In the genomic region with DNA sequence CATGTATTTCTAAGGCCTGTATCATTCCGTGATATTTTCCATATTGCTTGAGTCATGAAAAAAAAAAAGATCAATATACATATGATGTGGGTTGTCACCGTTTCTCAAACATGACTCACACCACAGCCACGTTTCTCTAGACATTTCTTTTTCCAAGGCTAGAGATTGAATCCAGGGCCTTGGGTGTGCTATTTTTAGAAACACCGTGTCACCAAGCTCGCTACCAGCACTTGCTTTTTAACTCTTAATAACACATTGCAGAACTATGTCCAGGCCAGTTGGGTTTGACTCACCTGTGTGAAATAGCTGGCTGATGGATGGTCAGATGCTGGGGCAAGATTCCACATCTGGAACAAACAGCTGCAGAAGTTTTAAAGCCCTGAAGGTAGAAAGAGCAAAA, we compare ENCODE assay signal across 23 mouse cellular contexts.
DNase-seq lines count a peak whose midpoint lies in the region; ATAC-seq lines count a peak whose summit lies in the region.
"Had no signal": no experiment of that assay in that cellular context is flagged by ENCODE, and none has a peak within 500 bp of the region (broad histone marks: within the 10 kb centered on the region; RNA-seq: fewer than 3 reads in every experiment).

No protein-coding gene starts in this region.

- WGBS in heart, embryonic 10.5 days: 31% methylated on average over 5 of the region's 5 CpGs
- WGBS in heart, embryonic 15.5 days: 18% methylated on average over 5 of the region's 5 CpGs
- WGBS in heart, embryonic 11.5 days (ENCODE audit: insufficient replicate concordance): 25% methylated on average over 5 of the region's 5 CpGs
- 30% methylated on average over 5 of the region's 5 CpGs for WGBS in stomach, embryonic 16.5 days

- no peak for ATAC-seq in heart, embryonic 15.5 days (replicated peaks; ENCODE audit: insufficient number of reproducible peaks, insufficient read depth, low FRiP score, low read depth)
- no peak for ATAC-seq in heart, embryonic 11.5 days (replicated peaks; ENCODE audit: insufficient number of reproducible peaks, low FRiP score, low TSS enrichment)
- ATAC-seq in stomach, embryonic 16.5 days (ENCODE audit: insufficient read depth, low FRiP score): no peak
- ATAC-seq: forebrain, embryonic 14.5 days; intestine, embryonic 15.5 days had no signal

- H3K9ac ChIP-seq in heart, embryonic 15.5 days: no peak overlapping the region
- H3K9ac ChIP-seq in heart, embryonic 11.5 days (ENCODE audit: low read depth, low read length): no peak overlapping the region
- H3K9ac ChIP-seq in stomach, embryonic 16.5 days (ENCODE audit: low read length): no peak overlapping the region
- H3K9ac ChIP-seq: embryonic facial prominence, embryonic 13.5 days; hindbrain, embryonic 14.5 days; intestine, embryonic 15.5 days had no signal

- no peaks in the 10 kb centered on the region for H3K9me3 ChIP-seq in heart, embryonic 10.5 days
- H3K9me3 ChIP-seq in heart, embryonic 15.5 days (replicated peaks): no peaks in the 10 kb centered on the region
- H3K9me3 ChIP-seq in heart, embryonic 11.5 days (replicated peaks; ENCODE audit: control insufficient read depth, low read length): no peaks in the 10 kb centered on the region
- no peaks in the 10 kb centered on the region for H3K9me3 ChIP-seq in stomach, embryonic 16.5 days (replicated peaks; ENCODE audit: control insufficient read depth, low read length)
- H3K9me3 ChIP-seq: embryonic facial prominence, embryonic 13.5 days; forebrain, embryonic 10.5 days; hindbrain, embryonic 10.5 days; intestine, embryonic 15.5 days had no signal

- H3K36me3 ChIP-seq in heart, embryonic 10.5 days: no peaks in the 10 kb centered on the region
- H3K36me3 ChIP-seq in heart, embryonic 15.5 days: no peaks in the 10 kb centered on the region
- H3K36me3 ChIP-seq in heart, embryonic 11.5 days (ENCODE audit: control insufficient read depth, insufficient read depth, low read length): no peaks in the 10 kb centered on the region
- no peaks in the 10 kb centered on the region for H3K36me3 ChIP-seq in stomach, embryonic 16.5 days (ENCODE audit: control insufficient read depth, insufficient read depth, low read length)
- H3K36me3 ChIP-seq: embryonic facial prominence, embryonic 13.5 days; forebrain, embryonic 10.5 days; hindbrain, embryonic 10.5 days; intestine, embryonic 15.5 days had no signal

- H3K27me3 ChIP-seq in heart, embryonic 10.5 days (ENCODE audit: insufficient read depth, poor library complexity, severe bottlenecking): no peaks in the 10 kb centered on the region
- no peaks in the 10 kb centered on the region for H3K27me3 ChIP-seq in heart, embryonic 15.5 days
- no peaks in the 10 kb centered on the region for H3K27me3 ChIP-seq in heart, embryonic 11.5 days (ENCODE audit: control insufficient read depth, insufficient read depth, low read length)
- no peaks in the 10 kb centered on the region for H3K27me3 ChIP-seq in stomach, embryonic 16.5 days (ENCODE audit: control insufficient read depth, insufficient read depth, low read length)
- H3K27me3 ChIP-seq: CH12.LX; embryonic facial prominence, embryonic 13.5 days; intestine, embryonic 15.5 days had no signal

- no peak for DNase-seq in heart, embryonic 10.5 days (ENCODE audit: low spot score)
- DNase-seq in heart, adult 8-10 months (ENCODE audit: low spot score): no peak
- peak; percentile 41 for DNase-seq in NIH3T3 (ENCODE audit: low read depth)
- DNase-seq in thymus, postnatal 0 days (ENCODE audit: low spot score): no peak
- DNase-seq in right cerebral cortex, postnatal 14 days: no peak
- DNase-seq: adrenal gland, adult 8-10 months; cerebellum, adult 11-12 months; cerebellum, adult 9-10 months; cerebellum, postnatal 36 days; gastrocnemius, adult 2 months; gastrocnemius, postnatal 25 days; heart, postnatal 14 days; kidney, adult 18-20 months had no signal

- no peak overlapping the region for H3K4me3 ChIP-seq in heart, embryonic 10.5 days
- H3K4me3 ChIP-seq in heart, embryonic 15.5 days: no peak overlapping the region
- H3K4me3 ChIP-seq in heart, embryonic 11.5 days (ENCODE audit: low read depth, low read length): no peak overlapping the region
- no peak overlapping the region for H3K4me3 ChIP-seq in stomach, embryonic 16.5 days (replicated peaks; ENCODE audit: low read length)
- H3K4me3 ChIP-seq: embryonic facial prominence, embryonic 13.5 days; forebrain, embryonic 10.5 days; gastrocnemius, adult 2 months; hindbrain, embryonic 10.5 days; intestine, embryonic 15.5 days had no signal

- H3K4me1 ChIP-seq in heart, embryonic 10.5 days: peaks cover 56% of the 10 kb centered on the region
- H3K4me1 ChIP-seq in heart, embryonic 15.5 days (replicated peaks): peaks cover 17% of the 10 kb centered on the region
- H3K4me1 ChIP-seq in heart, embryonic 11.5 days (ENCODE audit: control insufficient read depth, insufficient read depth, low read length): peaks cover 18% of the 10 kb centered on the region; the same call in 1 of the 2 replicates
- H3K4me1 ChIP-seq in stomach, embryonic 16.5 days (ENCODE audit: control insufficient read depth, insufficient read depth, low read length): 0 out of 2 replicates have a peak, but pooled peaks cover 3% of the 10 kb centered on the region

- peak overlapping the region; percentile 60; the same call in 1 of the 2 replicates for H3K27ac ChIP-seq in heart, embryonic 10.5 days
- peak overlapping the region; percentile 10; the same call in 1 of the 2 replicates for H3K27ac ChIP-seq in heart, embryonic 15.5 days
- H3K27ac ChIP-seq in heart, embryonic 11.5 days (ENCODE audit: low read depth, low read length): no peak overlapping the region
- 0 out of 2 replicates have a peak overlapping the region, but pooled peaks have one; percentile 11 for H3K27ac ChIP-seq in stomach, embryonic 16.5 days (ENCODE audit: low read length)
- H3K27ac ChIP-seq: embryonic facial prominence, embryonic 13.5 days; forebrain, embryonic 10.5 days; gastrocnemius, adult 2 months; hindbrain, embryonic 10.5 days; hindbrain, embryonic 14.5 days; intestine, embryonic 15.5 days had no signal

- H3K4me2 ChIP-seq in heart, embryonic 15.5 days: no peak overlapping the region
- no peak overlapping the region; the same call in 1 of the 2 replicates for H3K4me2 ChIP-seq in heart, embryonic 11.5 days
- no peak overlapping the region for H3K4me2 ChIP-seq in stomach, embryonic 16.5 days (ENCODE audit: low read depth, low read length)
- H3K4me2 ChIP-seq: embryonic facial prominence, embryonic 13.5 days; hindbrain, embryonic 14.5 days; intestine, embryonic 15.5 days had no signal
